Mouse (Mus musculus) adrenal gland, postnatal 25 days (tissue): ENCODE data around the gene Jmjd7. TPM values are rescaled to one million over a fixed set of nuclear protein-coding genes. Genes with fewer than 3 reads are reported as not detected.

ENCODE experiments used
- DNase-seq: peaks from one replicate; pipeline ENCODE4 v3.0.0; 2021; ENCODE audit warnings: mixed read lengths
- microRNA-seq, 2 experiments: library from miRNA; unstranded; fragments of <30 nt; microRNA quantifications; one replicate each; pipeline ENCODE4 v1.2.0; 2021
- total RNA-seq: library from RNA; stranded (reverse); gene quantifications from 2 replicates; pipeline ENCODE4 v1.2.3, GENCODE M21; 2021

Jmjd7 gene
- total RNA-seq, 1 experiment from 2014 or later, result 13.0 TPM

DNA sequence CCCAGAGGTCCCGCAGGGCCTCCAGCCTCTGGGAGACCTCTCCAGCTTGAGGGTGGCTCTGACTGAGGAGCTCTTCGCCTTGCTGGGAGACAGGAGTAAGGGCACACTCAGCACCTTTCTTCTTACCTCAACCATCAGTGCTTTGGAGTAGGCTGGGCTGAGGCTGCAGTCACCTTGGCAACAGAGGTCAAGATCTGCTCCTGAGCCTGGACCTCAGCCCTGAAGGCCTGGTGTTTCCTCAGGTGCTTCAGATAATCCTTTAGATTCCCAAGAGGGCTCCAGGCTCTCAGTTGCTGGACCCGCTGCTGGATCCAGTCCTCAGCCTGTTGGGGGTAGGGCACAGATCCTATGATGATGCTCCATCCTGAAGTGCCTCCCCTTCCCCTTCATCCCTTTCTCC is 32.2 kb downstream of the Jmjd7 start:
- DNase-seq, result no peak

DNA sequence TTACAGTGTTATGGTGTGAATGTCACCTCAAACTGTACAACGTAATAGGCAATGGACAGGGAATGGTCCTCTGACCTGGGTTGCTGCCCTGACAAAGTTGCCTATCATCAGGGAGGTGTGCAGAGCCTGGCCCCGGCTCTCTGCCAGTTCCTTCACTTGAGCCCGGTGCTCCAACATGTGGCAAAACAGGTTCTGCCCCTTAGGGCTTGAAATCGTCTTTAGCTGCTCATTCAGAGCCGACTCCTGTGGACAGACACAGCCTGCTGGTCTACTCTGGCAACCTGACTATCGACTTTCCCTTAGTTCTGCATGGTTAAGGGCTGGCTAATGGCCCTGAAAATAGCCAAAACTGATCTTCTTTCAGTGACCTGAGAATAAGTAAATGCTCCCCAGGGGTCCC is 32.9 kb downstream of the Jmjd7 start:
- DNase-seq, result no peak

DNA sequence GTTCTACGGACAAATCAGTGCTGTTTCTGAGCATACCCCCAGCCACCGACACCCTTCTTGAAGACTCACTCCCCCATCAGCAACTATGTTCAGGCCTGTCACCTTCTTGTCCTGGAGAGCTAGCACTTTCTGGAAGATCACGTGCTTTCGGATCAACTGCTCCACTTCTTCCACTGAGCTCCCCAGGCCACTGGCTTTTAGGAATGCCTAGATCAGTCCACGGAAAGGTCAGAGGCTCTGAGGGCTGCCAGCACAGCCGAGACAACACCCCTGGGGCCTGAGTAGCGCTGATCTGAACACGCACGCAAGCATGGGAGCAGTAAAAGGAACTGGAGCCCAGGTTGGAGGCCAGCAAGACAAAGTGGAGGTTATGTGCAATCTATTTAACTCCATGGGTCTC is 33.4 kb downstream of the Jmjd7 start:
- DNase-seq, result no peak

DNA sequence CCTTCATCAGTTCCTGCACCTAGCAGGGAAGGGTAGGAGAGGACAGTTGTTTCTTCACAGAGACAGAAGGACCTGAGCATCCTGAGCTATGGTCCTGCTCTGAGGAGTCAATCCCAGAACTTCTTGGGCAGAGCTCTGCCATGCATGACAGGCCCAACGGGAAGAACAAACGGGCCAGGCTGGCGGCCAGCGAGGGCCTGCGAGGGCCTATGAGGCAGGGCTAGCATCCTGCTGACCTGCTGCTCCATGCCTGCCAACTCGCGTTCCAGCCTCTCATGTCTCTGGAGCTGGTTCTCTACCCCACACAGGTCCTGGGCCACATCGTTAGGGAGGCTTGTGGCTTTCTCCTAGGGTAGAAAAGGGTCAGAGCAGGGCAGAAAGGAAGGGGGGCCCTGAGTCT is 35.0 kb downstream of the Jmjd7 start:
- no peak for DNase-seq

- DNase-seq, result no peak
Observed at GRCm38 (mm10) chr2:120064639-120065038, 37.4 kb downstream of the Jmjd7 start.

DNA sequence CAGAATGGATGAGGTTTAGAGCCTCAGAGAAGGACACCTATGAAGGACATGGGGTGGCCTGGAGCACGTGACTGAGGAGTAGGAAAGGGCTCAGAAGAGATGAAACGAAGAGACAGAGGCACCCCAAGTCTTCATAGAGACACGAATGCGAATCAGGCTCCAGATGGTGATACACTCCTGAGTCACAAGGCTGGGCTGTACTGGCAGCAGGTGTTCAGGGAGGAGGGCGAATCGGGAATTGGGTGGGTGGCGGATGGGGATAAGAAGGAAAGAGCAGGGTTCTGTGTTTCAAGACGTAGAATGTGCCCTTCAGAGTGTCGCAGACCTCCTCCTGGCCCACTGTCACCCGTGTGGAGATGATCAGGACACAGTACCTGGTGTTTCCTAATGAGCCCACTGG is 38.0 kb downstream of the Jmjd7 start:
- no peak for DNase-seq

GRCm38 (mm10) chr2:120066224-120066623 is 38.9 kb downstream of the Jmjd7 start:
- DNase-seq, result no peak

GRCm38 (mm10) chr2:120068555-120069465 is 41.5 kb downstream of the Jmjd7 start:
- DNase-seq, result peak; percentile 45

DNA sequence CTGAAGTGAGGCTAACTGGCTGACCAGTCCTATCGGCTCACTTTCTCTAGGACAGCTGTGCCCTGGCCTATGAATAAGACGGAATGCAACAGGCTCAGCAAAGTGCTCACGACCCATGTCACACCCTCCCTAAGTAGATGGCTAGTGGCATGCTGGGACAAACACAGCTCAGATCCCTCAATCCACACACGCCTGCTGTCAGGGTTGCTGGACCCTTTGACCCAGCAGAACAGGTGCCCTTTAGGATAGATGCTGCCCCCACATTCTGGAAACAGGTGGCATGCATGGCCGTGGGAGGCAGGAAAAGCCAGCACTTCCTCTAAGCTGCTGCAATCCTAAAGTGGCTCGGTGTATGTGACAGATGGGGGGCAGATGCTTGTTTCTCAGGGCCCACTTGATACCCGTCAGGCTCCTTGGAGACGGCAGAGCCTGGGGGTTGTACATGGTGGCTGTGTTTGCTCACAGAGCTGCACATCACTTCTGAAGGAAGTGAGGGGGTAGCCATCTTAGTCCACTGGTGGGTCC is 42.2 kb downstream of the Jmjd7 start:
- no peak for DNase-seq

DNA sequence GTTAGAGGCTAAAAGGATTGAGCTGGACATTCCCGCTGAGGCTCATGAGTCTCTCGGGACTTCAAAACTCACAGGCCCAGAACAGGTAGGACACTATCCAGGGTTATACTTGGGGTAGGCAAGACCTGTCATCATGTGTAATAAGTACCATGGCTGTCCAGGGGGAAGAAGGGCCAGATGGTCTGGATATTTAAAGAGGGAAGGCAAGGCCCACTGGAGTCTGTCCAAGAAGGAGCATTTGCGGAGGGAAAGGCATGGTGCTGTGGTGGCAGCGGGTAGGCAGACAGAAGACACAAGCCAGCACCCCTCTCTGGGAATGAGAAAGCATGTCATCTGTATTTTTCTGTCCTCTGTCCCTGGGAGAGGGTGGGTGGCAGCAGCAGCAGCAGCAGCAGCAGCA is 46.8 kb downstream of the Jmjd7 start:
- DNase-seq, result no peak

DNA sequence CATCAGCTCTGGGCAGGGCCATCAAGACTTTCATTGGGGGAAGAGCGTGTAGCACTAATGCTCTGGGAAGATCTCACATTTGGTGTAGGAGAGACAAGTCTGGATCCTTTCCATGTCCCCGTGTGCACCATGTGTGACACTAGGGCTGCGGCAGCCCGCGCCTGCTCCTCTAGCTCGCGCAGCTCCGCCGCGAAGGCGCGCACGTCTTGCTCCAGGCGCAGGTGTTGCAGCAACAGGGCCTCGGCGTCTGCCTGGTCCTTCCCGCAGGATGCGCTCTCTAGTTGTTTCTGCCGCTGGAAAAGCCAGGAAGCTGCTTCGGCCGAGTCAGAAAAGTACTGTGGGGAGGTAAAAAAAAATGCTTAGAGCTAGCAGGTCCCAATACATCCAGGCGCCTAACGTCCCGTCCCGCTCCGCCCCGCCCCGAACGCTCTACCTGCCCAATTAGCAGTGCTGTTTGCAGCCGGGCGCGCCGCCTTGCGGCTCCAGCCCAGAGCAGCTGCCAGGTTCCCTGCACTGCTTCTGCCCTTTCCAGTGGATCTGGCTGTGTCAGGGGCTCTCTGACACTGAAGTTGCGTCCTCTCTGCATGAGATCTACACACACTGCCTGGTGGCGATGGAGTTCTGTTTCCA is 48.9 kb downstream of the Jmjd7 start:
- DNase-seq, result peak; percentile 65

Small RNA genes lying within 50 kb of the gene (microRNA-seq; reads per million reads assigned to microRNA genes)
- 0.34 to 0.36 reads per million in 2 experiments for gene Mir7665

Other genes starting within 250 kb of the Jmjd7 start
- 20.7 and 26.8 TPM in 2 replicates for gene Rpap1, start 239.9 kb upstream of the Jmjd7 start, total RNA-seq
- gene Tyro3, start 229.8 kb upstream of the Jmjd7 start, total RNA-seq, result 4.5 and 7.2 TPM in 2 replicates
- 57.8 and 66.8 TPM in 2 replicates for gene Mga, start 130.3 kb upstream of the Jmjd7 start, total RNA-seq
- gene Mapkbp1, start 54.8 kb upstream of the Jmjd7 start, total RNA-seq, result 15.3 and 23.0 TPM in 2 replicates
- 2.6 and 2.8 TPM in 2 replicates for gene Gm28042, start within 50 bp of the Jmjd7 start, total RNA-seq
- gene Pla2g4b, start 5.9 kb downstream of the Jmjd7 start, total RNA-seq, result 2.7 and 3.9 TPM in 2 replicates
- 35.4 and 48.9 TPM in 2 replicates for gene Ehd4, start 127.1 kb downstream of the Jmjd7 start, total RNA-seq
- gene Pla2g4e, start 217.9 kb downstream of the Jmjd7 start, total RNA-seq, result 0.33 and 0.36 TPM in 2 replicates